15 mouse cellular contexts compared by ENCODE assay signal in the genomic region with DNA sequence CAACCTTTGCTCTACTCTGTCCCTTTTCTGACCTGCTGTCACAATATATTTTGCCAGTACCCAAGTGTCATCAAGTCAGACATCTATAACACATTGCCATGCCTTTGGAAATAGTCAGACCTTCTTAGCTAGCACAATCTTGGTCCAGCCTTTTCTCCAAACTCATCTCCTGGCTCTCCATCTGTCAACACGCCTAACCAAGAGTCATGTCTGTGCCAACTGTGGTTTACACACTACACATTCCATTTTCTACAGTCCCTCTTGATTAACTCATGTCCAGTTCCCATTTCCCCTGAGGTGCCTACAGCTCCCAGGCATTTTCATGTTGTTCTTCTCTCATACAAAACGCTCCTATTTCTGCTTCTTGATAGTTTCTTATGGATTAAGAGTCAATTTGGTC.
"Had no signal": no experiment of that assay in that cellular context is flagged by ENCODE, and none has a peak within 500 bp of the region (broad histone marks: within the 10 kb centered on the region; RNA-seq: fewer than 3 reads in every experiment).

No protein-coding gene starts in this region.

- DNase-seq: gastrocnemius, postnatal 14 days; gastrocnemius, postnatal 36 days; heart, adult 11 months; heart, adult 2 months; heart, postnatal 14 days; heart, postnatal 36 days; kidney, adult 11 months; kidney, adult 2 months; kidney, adult 9 months; kidney, postnatal 14 days; kidney, postnatal 36 days; layer of hippocampus, adult 9-11 months; layer of hippocampus, postnatal 36 days; left cerebral cortex, postnatal 4 days; liver, embryonic 13.5 days had no signal
